Mouse (Mus musculus) heart, embryonic 16.5 days (tissue): ENCODE measurements around the gene Baz1b. TPM values are rescaled to one million over a fixed set of nuclear protein-coding genes. Genes with fewer than 3 reads are reported as not detected.

Experiments used
- ATAC-seq: fragments of 200-750 bp; cut with Nextera tagmentation; replicated peaks from 2 replicates; pipeline ENCODE4 v1.8.0; 2017; ENCODE audit warnings: moderate number of reproducible peaks; ENCODE audit not compliant: insufficient read depth, low FRiP score; ENCODE audit errors: extremely low read depth
- H3K27ac ChIP-seq: fragments of 300-500 bp; sonication (generic); 2 replicates; pipeline ENCODE4 v1.5.1; 2014; ENCODE audit warnings: mild to moderate bottlenecking, low read length, control low read depth, moderate library complexity
- H3K27me3 ChIP-seq: fragments of 300-500 bp; sonication (generic); 2 replicates; pipeline ENCODE4 v1.6.1; 2014; ENCODE audit warnings: low read length, mixed read lengths; ENCODE audit not compliant: control insufficient read depth, insufficient read depth
- H3K36me3 ChIP-seq: fragments of 300-500 bp; sonication (generic); 2 replicates; pipeline ENCODE4 v1.6.1; 2014; ENCODE audit not compliant: control insufficient read depth, insufficient read depth
- H3K4me1 ChIP-seq: fragments of 300-500 bp; sonication (generic); 2 replicates; pipeline ENCODE4 v1.6.1; 2014; ENCODE audit warnings: low read length, mixed read lengths; ENCODE audit not compliant: control insufficient read depth, insufficient read depth
- H3K4me2 ChIP-seq: fragments of 300-500 bp; sonication (generic); 2 replicates; pipeline ENCODE4 v1.6.1; 2014; ENCODE audit warnings: low read depth, mild to moderate bottlenecking, control low read depth, low read length
- H3K4me3 ChIP-seq: fragments of 300-500 bp; sonication (generic); 2 replicates; pipeline ENCODE4 v1.5.1; 2014; ENCODE audit warnings: mild to moderate bottlenecking, control low read depth, low read length
- H3K9ac ChIP-seq: fragments of 300-500 bp; sonication (generic); 2 replicates; pipeline ENCODE4 v1.6.1; 2014; ENCODE audit warnings: low read length, control low read depth
- H3K9me3 ChIP-seq: fragments of 300-500 bp; sonication (generic); replicated peaks from 2 replicates; pipeline ENCODE4 v1.6.1; 2016; ENCODE audit warnings: low read length; ENCODE audit not compliant: control insufficient read depth
- WGBS: fragments of 180-500 bp; shearing (Covaris S2); extraction: QIAGEN DNeasy Blood & Tissue Kit; methylation state at CpG from one replicate; pipeline ENCODE4 v1.1.7; 2014; 5-methylcytosine and 5-hydroxymethylcytosine counted together
- polyA plus RNA-seq: library from polyadenylated mRNA; unstranded; fragments of >200 nt; fragmentation: Nextera tagmentation; extraction: Ambion mirVana; gene quantifications from 2 replicates; pipeline ENCODE4 v1.2.1, GENCODE M21; 2015

The Baz1b gene
- polyA plus RNA-seq, 1 experiment from 2014 or later = 21.1 TPM

DNA sequence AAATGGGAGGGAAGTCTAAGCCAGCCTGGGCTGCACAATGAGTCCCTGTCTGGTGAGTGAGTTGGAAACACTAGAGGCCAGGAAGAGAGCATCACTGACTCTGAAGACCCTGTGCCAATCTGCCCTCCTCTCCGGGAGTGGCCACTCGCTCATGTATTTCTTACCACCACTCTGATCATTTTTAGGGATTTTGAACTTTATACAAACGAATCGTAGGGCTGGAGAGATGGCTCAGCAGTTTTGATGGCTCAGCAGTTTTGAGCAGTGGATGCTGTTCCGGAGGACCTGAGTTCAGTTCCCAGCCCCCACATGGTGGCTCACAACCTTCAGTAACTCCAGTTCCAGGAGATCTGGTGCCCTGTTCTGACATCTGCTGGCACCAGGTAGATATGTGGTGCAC lies 14.1 kb upstream of the Baz1b start:
- Histone ChIP-seq H3K27ac (no peak overlapping the region), H3K4me1 (peaks cover 10% of the 10 kb centered on the region), H3K36me3 (peaks cover 30% of the 10 kb centered on the region), H3K9me3 (no peaks in the 10 kb centered on the region), H3K27me3 (no peaks in the 10 kb centered on the region), H3K4me3 (no peak overlapping the region), H3K9ac (no peak overlapping the region), H3K4me2 (no peak overlapping the region)
- no peak for ATAC-seq
- 93% methylated on average over 5 of the region's 5 CpGs for WGBS

DNA sequence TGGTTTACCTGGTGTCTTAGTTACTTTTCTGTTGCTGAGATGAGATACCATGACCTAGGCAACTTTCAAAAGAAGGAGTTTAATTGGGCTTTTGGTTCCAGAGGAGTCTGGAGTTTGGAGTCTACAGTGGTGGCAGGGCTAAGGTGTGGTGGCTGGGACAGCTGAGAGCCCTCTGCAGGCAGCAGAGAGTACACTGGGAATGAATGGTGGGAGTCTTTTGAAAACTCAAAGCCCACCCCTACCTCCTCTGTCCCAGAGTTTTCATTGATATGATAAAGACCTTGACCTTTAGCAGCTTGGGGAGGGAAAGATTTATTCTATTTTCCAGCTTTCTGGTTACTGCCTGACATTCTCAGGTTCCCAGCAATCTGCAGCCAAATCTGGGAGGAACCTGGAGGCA lies 12.0 kb upstream of the Baz1b start:
- H3K4me1 ChIP-seq = no peaks in the 10 kb centered on the region
- H3K4me2 ChIP-seq = no peak overlapping the region
- H3K9ac ChIP-seq = no peak overlapping the region
- no peak overlapping the region for H3K4me3 ChIP-seq
- no peaks in the 10 kb centered on the region for H3K9me3 ChIP-seq
- H3K27me3 ChIP-seq = no peaks in the 10 kb centered on the region
- ATAC-seq = no peak
- peaks cover 47% of the 10 kb centered on the region for H3K36me3 ChIP-seq
- no peak overlapping the region for H3K27ac ChIP-seq

DNA sequence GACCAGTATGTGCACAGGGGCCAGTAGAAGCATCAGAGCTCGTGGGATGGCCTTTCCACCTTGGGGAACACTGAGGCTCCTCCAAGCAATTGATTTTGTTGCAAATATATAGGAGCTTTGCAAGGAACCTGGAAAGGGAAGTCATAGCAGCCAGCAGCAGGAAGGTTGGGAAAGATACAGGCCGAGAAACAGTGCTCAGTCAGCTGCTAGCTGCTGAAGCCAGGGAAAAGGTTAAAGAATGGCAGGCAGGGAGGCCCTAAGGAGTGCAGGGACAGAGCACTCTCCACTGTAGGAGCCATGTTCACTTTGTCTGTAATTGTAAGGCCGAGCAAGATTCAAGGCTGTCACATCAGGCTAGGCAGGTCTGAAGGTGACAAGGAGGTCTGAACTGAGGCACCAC lies 8.5 kb upstream of the Baz1b start:
- peaks cover 52% of the 10 kb centered on the region for H3K36me3 ChIP-seq
- H3K9me3 ChIP-seq = no peaks in the 10 kb centered on the region
- H3K4me2 ChIP-seq = no peak overlapping the region
- no peak overlapping the region for H3K9ac ChIP-seq
- H3K27me3 ChIP-seq = no peaks in the 10 kb centered on the region
- H3K27ac ChIP-seq = no peak overlapping the region
- 74% methylated on average over 3 of the region's 3 CpGs for WGBS
- no peak for ATAC-seq
- H3K4me1 ChIP-seq = no peaks in the 10 kb centered on the region
- no peak overlapping the region for H3K4me3 ChIP-seq

DNA sequence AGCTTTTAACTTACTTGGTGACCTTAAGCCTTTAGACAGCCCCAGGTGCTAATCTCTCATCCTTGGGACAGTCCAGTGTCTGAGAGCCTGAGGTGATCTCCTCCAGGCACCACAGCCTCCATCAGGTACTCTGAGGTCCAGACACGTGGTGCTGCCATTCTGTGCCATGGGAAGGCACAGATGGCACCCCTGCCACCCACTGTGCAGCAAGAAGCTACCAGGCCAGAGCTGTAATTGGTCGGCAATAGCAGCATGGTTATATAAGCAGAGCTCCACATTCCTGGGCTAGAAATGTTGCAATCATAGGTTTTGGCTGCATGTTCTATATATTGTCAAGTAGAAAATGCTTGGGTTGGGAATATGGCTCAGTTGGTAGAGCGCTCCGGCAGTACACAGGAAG lies 8.1 kb upstream of the Baz1b start:
- no peak for ATAC-seq
- peaks cover 48% of the 10 kb centered on the region for H3K36me3 ChIP-seq

DNA sequence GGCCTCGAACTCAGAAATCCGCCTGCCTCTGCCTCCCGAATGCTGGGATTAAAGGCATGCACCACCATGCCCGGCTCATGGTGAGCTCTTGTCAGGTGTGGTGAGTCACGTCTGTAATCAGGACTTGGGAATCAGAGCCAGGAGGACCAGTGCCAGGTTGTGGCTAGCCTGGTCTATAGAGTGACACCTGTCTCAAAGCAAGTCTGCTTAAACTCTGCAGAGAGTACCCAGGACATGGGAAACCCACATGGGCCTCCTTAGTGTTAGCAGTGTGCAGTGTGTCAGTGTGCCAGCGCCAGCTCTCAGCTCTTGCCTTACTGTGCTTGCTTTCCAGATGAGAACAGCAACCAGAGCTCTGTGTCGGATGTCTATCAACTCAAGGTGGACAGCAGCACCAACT lies 7.4 kb upstream of the Baz1b start:
- H3K4me3 ChIP-seq = no peak overlapping the region
- H3K36me3 ChIP-seq = peaks cover 48% of the 10 kb centered on the region
- no peak overlapping the region for H3K4me2 ChIP-seq
- no peaks in the 10 kb centered on the region for H3K9me3 ChIP-seq
- WGBS = 93% methylated on average over 7 of the region's 7 CpGs
- no peak overlapping the region for H3K9ac ChIP-seq
- no peak for ATAC-seq
- no peak overlapping the region for H3K27ac ChIP-seq
- H3K27me3 ChIP-seq = no peaks in the 10 kb centered on the region
- H3K4me1 ChIP-seq = no peaks in the 10 kb centered on the region

More for the DNA sequence above, 8.1 kb upstream of the Baz1b start:
- Histone ChIP-seq H3K27ac (no peak overlapping the region), H3K4me2 (no peak overlapping the region), H3K4me1 (no peaks in the 10 kb centered on the region), H3K9me3 (no peaks in the 10 kb centered on the region), H3K9ac (no peak overlapping the region), H3K27me3 (no peaks in the 10 kb centered on the region), H3K4me3 (no peak overlapping the region)
- WGBS = 87% methylated on average over 4 of the region's 4 CpGs

DNA sequence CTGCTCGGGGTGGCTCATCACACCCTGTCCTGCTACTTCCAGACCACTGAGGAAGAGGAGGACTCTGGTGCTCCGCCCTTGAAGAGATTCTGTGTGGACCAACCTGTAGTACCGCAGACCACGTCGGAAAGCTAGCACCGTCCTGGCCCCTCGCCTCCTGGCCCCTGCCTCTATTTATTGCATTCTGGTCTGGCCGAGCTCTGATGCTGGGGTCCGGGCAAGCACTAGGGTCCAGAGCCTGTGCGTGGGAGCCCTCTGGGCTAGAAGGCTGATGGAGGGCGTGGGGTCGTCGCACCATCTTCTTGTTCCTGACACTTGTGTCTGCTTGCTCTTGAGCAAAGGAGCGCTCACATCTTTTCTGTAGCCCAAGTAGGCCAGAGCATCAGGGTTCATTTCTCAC lies 6.3 kb upstream of the Baz1b start:
- Histone ChIP-seq H3K4me3 (no peak overlapping the region), H3K27me3 (no peaks in the 10 kb centered on the region), H3K9me3 (no peaks in the 10 kb centered on the region), H3K4me2 (no peak overlapping the region), H3K9ac (no peak overlapping the region), H3K36me3 (peaks cover 43% of the 10 kb centered on the region), H3K27ac (no peak overlapping the region), H3K4me1 (no peaks in the 10 kb centered on the region)
- no peak for ATAC-seq
- WGBS = 94% methylated on average over 14 of the region's 14 CpGs

DNA sequence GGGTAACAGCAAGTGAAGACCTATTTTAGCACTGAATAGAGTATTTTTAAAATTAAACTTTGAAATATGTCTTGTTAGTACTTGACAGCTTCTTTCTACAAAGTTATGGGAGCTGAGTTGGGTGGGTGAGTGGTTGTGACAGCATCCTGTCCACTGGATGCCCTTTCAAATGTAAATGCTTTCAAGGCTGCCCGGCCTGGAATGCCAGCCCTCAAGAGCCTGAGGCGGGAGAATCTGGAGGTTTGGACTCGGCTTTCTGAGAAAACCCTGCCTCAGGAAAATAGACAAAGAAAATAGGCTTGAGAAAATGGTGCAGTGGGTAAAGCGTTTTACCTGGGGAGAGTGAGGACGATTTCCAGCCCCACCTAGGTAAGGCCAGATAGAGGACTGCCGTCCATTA lies 5.3 kb upstream of the Baz1b start:
- no peak overlapping the region for H3K4me2 ChIP-seq
- WGBS = 81% methylated on average over 6 of the region's 6 CpGs
- no peak for ATAC-seq
- H3K9me3 ChIP-seq = no peaks in the 10 kb centered on the region
- H3K4me3 ChIP-seq = no peak overlapping the region
- H3K27ac ChIP-seq = no peak overlapping the region
- no peaks in the 10 kb centered on the region for H3K27me3 ChIP-seq
- H3K36me3 ChIP-seq = peaks cover 41% of the 10 kb centered on the region
- H3K4me1 ChIP-seq = peaks cover 5% of the 10 kb centered on the region; the same call in 1 of the 2 replicates
- H3K9ac ChIP-seq = no peak overlapping the region

DNA sequence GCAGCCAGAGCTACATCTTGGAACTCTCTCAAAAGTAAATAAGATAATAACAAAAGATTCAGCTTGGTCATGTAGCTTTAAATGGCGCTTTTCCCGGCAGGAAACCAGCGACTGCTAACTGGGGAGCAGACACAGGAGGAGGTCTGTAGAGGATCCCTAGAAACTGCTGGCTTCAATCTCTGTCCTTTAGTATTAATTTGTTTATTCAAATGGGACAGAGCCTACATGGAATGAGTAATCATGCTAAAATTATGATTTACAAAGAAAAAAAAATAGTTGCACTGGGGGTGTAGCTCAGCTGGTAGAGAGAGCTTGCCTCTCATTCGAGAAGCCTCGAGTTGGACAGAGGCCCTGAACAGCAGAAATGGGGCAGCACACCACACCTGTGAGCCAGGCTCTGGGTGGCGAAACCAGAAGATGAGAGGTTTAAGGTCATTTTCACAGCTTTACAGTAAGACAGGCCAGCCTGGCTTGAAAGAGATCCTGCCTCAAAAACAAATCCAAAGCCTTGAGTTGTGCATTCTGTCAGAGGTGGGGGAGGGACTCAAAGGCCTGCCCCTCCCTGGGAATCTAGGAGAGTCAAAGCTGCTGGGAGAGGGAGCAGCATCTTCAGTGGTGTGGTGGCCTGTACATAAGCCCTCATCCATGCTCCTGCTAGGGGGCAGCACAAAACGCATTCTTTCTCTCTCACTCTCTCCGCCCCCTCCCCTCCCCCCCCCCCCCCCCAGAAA lies 3.8 kb upstream of the Baz1b start:
- H3K9ac ChIP-seq = no peak overlapping the region
- WGBS = 50% methylated on average over 8 of the region's 8 CpGs
- no peak overlapping the region for H3K4me3 ChIP-seq
- no peak for ATAC-seq
- H3K4me1 ChIP-seq = peaks cover 5% of the 10 kb centered on the region; the same call in 1 of the 2 replicates
- no peaks in the 10 kb centered on the region for H3K27me3 ChIP-seq
- no peaks in the 10 kb centered on the region for H3K9me3 ChIP-seq
- H3K36me3 ChIP-seq = peaks cover 36% of the 10 kb centered on the region
- no peak overlapping the region for H3K4me2 ChIP-seq
- H3K27ac ChIP-seq = peak overlapping the region; percentile 61

DNA sequence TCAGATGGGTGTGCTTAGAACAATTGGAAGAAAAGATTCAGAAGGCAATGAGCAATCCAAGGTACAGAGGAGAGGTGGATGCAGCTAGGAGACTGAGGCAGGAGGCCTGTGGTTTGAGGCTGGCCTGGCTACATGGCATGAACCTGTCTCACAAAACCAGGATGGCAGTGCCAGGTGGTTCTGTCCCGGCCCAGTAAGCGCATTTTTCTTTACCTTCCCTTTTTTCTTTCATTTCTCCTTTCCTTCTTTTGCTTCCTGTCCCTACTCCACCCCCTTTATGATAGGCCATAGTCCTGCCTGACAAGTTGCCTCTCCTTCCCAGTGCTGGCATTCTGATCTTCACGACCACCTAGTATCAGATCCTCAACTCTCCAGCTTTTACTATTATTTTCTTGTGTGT lies 2.0 kb upstream of the Baz1b start:
- H3K4me3 ChIP-seq = no peak overlapping the region
- peaks cover 25% of the 10 kb centered on the region for H3K36me3 ChIP-seq
- no peak overlapping the region for H3K4me2 ChIP-seq
- no peak for ATAC-seq
- H3K27ac ChIP-seq = no peak overlapping the region
- H3K9me3 ChIP-seq = no peaks in the 10 kb centered on the region
- 90% methylated on average over 3 of the region's 3 CpGs for WGBS
- H3K4me1 ChIP-seq = peaks cover 19% of the 10 kb centered on the region
- no peaks in the 10 kb centered on the region for H3K27me3 ChIP-seq
- H3K9ac ChIP-seq = no peak overlapping the region
